Mouse (Mus musculus): Measurements from ENCODE around the gene Smc5.

DNA sequence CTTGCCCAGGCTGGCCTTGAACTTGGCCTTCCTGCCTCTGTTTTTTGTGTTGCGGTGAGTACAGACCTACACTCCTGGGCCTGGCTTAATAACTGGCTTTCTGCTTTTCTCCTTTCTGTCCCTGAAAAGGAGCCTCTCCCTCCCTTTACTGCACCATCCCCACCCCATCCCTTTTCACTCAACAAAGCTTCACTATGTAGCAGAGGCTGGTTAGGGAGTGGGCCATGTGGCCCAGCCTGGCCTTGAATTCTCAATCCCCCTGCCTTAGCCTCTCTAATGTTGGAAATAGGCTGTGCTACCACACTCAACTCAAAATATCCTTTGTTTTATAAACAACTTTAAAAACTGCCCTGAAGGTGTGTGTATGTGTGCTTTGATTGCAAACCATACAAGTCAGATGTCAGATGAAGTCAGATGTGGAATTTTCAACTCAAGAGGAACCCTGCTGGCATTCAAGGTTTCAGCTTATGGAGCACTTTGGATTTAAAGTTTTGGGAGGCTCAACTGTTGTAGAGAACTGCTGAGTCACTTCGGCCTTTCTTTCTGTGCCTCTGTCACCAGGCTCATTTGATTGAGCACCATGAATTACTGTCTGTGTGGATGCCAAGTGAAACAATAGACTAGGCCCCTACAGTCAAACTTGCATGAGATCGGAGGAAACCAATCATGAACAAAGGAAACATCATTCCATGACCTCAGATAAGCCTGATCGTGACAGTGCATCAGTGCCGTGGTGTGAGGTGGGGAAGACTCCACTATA is 104.6 kb downstream of the Smc5 start:
- no peak for TF ChIP-seq MYOG (IDR thresholded peaks at IDR 0.05; ENCODE audit: control insufficient read depth, extremely low read depth, insufficient read length)
- TF ChIP-seq CTCF (IDR thresholded peaks at IDR 0.05; ENCODE audit: control insufficient read depth, insufficient read depth, insufficient read length): no peak
- TF ChIP-seq MAX (IDR thresholded peaks at IDR 0.05): no peak
- no peak for TF ChIP-seq MYOD1 (IDR thresholded peaks at IDR 0.05; ENCODE audit: control insufficient read depth, insufficient read length, low read depth)

All from C2C12 (cell line).